Mouse (Mus musculus) E14TG2a.4 (cell line): Measurements from ENCODE around the gene Stat2.
A peak's percentile ranks its signal among the peaks of the same experiment; 100 is the strongest.
"Not testable (repeated sequence)": the region's sequence is repeated elsewhere in the genome, so short reads cannot be mapped to it uniquely, and the experiment has no call there.

Experiments used
- H3K27me3 ChIP-seq: 2 replicates; pipeline ENCODE4 v1.6.1; 2014; ENCODE audit warnings: low read length, control low read depth; ENCODE audit not compliant: insufficient read depth
- H3K36me3 ChIP-seq: 2 replicates; pipeline ENCODE4 v1.6.1; 2014; ENCODE audit warnings: low read length, control low read depth; ENCODE audit not compliant: insufficient read depth
- H3K4me1 ChIP-seq: replicated peaks from 2 replicates; pipeline ENCODE4 v1.6.1; 2014; ENCODE audit warnings: low read depth, low read length, control low read depth
- H3K4me3 ChIP-seq: replicated peaks from 2 replicates; pipeline ENCODE4 v1.5.1; 2014; ENCODE audit warnings: mild to moderate bottlenecking, low read length
- H3K9me3 ChIP-seq: 2 replicates; pipeline ENCODE4 v1.6.1; 2014; ENCODE audit warnings: low read length, control low read depth
- CTCF ChIP-seq: conservative IDR thresholded peaks from 2 replicates; pipeline ENCODE4 v1.5.1; 2014; ENCODE audit warnings: low read length
- NANOG ChIP-seq: IDR thresholded peaks from 2 replicates; pipeline ENCODE4 v1.6.1; 2014; ENCODE audit warnings: borderline replicate concordance, low read length, mixed read lengths
- POU5F1 ChIP-seq: IDR thresholded peaks from 2 replicates; pipeline ENCODE4 v1.6.1; 2014; ENCODE audit warnings: low read length, borderline replicate concordance

The Stat2 gene

DNA sequence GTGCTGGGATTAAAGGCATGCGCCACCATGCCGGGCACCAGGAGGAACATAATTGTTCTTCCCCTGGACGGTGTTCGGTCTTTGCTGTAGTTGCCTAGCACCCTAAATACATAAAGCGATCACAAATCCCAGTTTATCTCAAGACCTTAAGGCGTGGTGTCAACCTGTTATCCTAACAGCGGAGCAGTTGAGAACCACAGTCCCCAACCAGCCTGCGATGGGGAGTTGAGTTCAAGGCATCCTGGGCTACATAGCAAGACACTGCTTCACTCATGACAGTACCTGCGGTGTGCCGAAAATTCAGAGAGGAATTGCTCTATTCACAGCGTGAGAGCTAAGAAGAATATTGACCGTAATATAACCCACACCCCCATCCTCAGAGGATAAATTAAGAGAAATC is 51.3 kb downstream of the Stat2 start:
- no peak for TF ChIP-seq CTCF
- no peak for TF ChIP-seq POU5F1
- TF ChIP-seq NANOG = no peak
- peak overlapping the region; percentile 95 for H3K4me3 ChIP-seq

GRCm38 (mm10) chr10:128322141-128323108 is 52.1 kb downstream of the Stat2 start, which contains the start of gene Cnpy2:
TSS of gene Cnpy2 (plus strand) at chr10:128322459.
- TF ChIP-seq CTCF (no peak), POU5F1 (no peak), NANOG (no peak)
- Histone ChIP-seq H3K36me3 (peaks cover 70% of the 10 kb centered on the region), H3K9me3 (no peaks in the 10 kb centered on the region), H3K27me3 (no peaks in the 10 kb centered on the region), H3K4me1 (peaks cover 44% of the 10 kb centered on the region), H3K4me3 (peak within 1 kb of the TSS; percentile 95)

More for the DNA sequence above, 51.3 kb downstream of the Stat2 start:
- peaks cover 42% of the 10 kb centered on the region for H3K4me1 ChIP-seq
- H3K36me3 ChIP-seq = peaks cover 70% of the 10 kb centered on the region
- no peaks in the 10 kb centered on the region for H3K27me3 ChIP-seq
- H3K9me3 ChIP-seq = no peaks in the 10 kb centered on the region

DNA sequence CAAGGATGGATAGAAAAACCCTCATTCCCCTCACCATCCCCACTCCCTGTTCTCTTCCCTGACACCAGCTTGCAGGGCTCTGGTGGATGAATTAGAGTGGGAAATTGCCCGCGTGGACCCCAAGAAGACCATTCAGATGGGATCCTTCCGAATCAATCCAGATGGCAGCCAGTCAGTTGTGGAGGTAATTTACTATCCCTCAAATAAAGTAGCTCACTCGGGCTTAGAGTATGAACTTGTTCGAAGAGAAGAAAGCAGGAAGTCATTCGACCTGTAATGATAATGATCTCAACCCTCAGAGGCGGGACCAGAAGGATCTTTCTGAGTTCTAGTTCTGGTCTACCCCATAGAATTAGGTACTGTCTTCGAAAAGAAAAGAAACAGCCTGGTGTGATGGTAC is 53.2 kb downstream of the Stat2 start:
- Histone ChIP-seq H3K27me3 (no peaks in the 10 kb centered on the region), H3K9me3 (no peaks in the 10 kb centered on the region), H3K4me1 (peaks cover 44% of the 10 kb centered on the region), H3K36me3 (peaks cover 70% of the 10 kb centered on the region), H3K4me3 (peak overlapping the region; percentile 95)
- no peak for TF ChIP-seq CTCF
- no peak for TF ChIP-seq POU5F1
- no peak for TF ChIP-seq NANOG

DNA sequence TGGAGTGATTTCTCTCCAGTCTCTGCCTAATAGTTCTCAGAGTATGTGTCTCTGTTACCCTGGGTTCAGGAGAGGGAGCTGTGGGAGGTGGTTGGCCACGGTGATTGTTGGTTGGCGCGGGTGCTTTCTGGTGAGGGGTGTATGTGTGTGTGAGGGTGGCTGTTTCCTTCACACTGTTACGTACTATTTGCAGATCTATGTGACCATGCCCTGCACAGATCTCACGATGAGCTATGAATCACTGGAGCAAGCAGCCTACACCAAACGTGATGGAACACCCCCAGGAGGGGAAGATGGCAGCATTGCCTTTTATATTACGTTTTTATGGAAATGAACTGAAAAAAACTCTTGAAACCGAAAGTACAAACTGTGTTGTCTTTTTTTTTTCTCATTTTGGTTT is 56.5 kb downstream of the Stat2 start:
- TF ChIP-seq CTCF = no peak
- no peak for TF ChIP-seq POU5F1
- no peak for TF ChIP-seq NANOG
- H3K27me3 ChIP-seq = no peaks in the 10 kb centered on the region
- no peaks in the 10 kb centered on the region for H3K9me3 ChIP-seq
- H3K4me1 ChIP-seq = peaks cover 36% of the 10 kb centered on the region
- 0 out of 2 replicates have a peak overlapping the region, but pooled peaks have one; percentile 10 for H3K4me3 ChIP-seq
- peaks cover 52% of the 10 kb centered on the region for H3K36me3 ChIP-seq

GRCm38 (mm10) chr10:128327610-128328009 is 57.3 kb downstream of the Stat2 start:
- Histone ChIP-seq H3K9me3 (no peaks in the 10 kb centered on the region), H3K4me3 (no peak overlapping the region), H3K36me3 (peaks cover 52% of the 10 kb centered on the region), H3K4me1 (peaks cover 35% of the 10 kb centered on the region), H3K27me3 (no peaks in the 10 kb centered on the region)
- peak; percentile 19 for TF ChIP-seq CTCF
- TF ChIP-seq NANOG = no peak

DNA sequence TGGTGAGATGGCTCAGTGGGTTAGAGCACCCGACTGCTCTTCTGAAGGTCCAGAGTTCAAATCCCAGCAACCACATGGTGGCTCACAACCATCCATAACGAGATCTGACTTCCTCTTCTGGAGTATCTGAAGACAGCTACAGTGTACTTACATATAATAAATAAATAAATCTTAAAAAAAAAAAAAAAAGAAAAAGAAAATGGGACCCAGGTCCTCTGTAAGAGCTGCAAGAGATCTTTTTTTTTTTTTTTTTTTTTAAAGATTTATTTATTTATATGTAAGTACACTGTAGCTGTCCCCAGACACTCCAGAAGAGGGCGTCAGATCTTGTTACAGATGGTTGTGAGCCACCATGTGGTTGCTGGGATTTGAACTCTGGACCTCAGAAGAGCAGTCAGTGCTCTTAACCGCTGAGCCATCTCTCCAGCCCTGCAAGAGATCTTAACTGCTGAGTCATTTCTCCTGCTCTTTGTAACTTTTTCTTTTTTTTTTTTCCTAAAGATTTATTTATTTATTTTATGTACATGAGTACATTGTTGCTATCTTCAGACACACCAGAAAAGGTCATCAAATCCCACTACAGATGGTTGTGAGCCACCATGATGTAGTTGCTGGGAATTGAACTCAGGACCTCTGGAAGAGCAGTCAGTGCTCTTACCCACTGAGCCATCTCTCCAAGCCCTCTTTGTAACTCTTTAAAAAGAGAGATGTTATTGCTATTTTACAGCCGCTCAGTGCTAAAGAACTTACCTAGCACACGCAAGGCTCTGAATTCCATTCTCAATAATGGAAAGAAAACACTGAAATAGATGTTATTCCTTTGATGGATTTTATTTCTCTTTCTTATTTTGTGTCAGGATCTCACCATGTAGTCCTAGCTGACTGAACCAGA is 62.2 kb downstream of the Stat2 start:
- H3K27me3 ChIP-seq, H3K9me3 ChIP-seq, H3K4me3 ChIP-seq: not testable (repeated sequence)
- Histone ChIP-seq H3K36me3 (peaks cover 17% of the 10 kb centered on the region), H3K4me1 (peaks cover 18% of the 10 kb centered on the region)

GRCm38 (mm10) chr10:128335582-128335981 is 65.2 kb downstream of the Stat2 start:
- Histone ChIP-seq H3K4me1 (peaks cover 37% of the 10 kb centered on the region), H3K9me3 (no peaks in the 10 kb centered on the region), H3K36me3 (peaks cover 19% of the 10 kb centered on the region), H3K4me3 (no peak overlapping the region), H3K27me3 (no peaks in the 10 kb centered on the region)
- TF ChIP-seq CTCF = peak; percentile 78
- TF ChIP-seq POU5F1 = no peak

DNA sequence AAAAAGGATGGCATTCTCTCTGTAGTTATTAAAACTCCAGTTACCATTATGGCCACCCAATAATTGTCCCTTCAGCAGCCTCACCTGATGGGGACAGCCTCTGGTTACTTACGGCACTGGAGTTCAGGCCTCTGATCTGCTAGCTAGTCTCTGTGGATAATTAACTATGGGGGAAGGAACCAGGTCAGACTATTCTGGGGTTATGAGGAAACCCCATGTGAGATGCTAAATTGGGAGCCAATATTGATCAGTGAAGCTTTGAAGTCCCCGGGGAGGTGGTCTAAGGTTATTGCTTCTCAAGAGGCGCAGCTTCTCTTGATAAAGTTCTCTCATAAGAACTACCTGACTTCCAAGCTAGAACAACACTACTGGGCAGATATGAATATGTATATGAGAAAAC is 65.8 kb downstream of the Stat2 start:
- no peak for TF ChIP-seq NANOG
- TF ChIP-seq POU5F1 = no peak
- no peak for TF ChIP-seq CTCF
- no peak overlapping the region for H3K4me3 ChIP-seq

GRCm38 (mm10) chr10:128336597-128336996 is 66.2 kb downstream of the Stat2 start:
- Histone ChIP-seq H3K27me3 (no peaks in the 10 kb centered on the region), H3K4me1 (peaks cover 42% of the 10 kb centered on the region), H3K36me3 (peaks cover 27% of the 10 kb centered on the region), H3K4me3 (peak overlapping the region; percentile 100; the same call in 1 of the 2 replicates), H3K9me3 (no peaks in the 10 kb centered on the region)
- no peak for TF ChIP-seq POU5F1
- TF ChIP-seq NANOG = no peak
- TF ChIP-seq CTCF = no peak

More for the DNA sequence above, 65.8 kb downstream of the Stat2 start:
- peaks cover 38% of the 10 kb centered on the region for H3K4me1 ChIP-seq
- no peaks in the 10 kb centered on the region for H3K27me3 ChIP-seq
- H3K9me3 ChIP-seq = no peaks in the 10 kb centered on the region
- H3K36me3 ChIP-seq = peaks cover 23% of the 10 kb centered on the region
